Mouse (Mus musculus): Measurements from ENCODE around the gene B4galt3. TPM values are rescaled to one million over a fixed set of nuclear protein-coding genes. Genes with fewer than 3 reads are reported as not detected.

Gene B4galt3
- polyA plus RNA-seq, 1 experiment from 2014 or later = 66.3 TPM

GRCm38 (mm10) chr1:171256095-171256818, 13.9 kb upstream of the B4galt3 start:
- no peaks in the 10 kb centered on the region for H3K36me3 ChIP-seq (ENCODE audit: control insufficient read depth, insufficient read depth, low read length)
- no peaks in the 10 kb centered on the region for H3K27me3 ChIP-seq (ENCODE audit: control insufficient read depth, insufficient read depth, low read length)
- H3K4me3 ChIP-seq (ENCODE audit: low read depth, low read length) = no peak overlapping the region
- DNase-seq (ENCODE audit: low spot score) (no peak), ATAC-seq (ENCODE audit: low FRiP score) (no peak)
- no peak overlapping the region for H3K9ac ChIP-seq (ENCODE audit: low read depth, low read length)
- WGBS = 92% methylated on average over 24 of the region's 24 CpGs
- peaks cover 3% of the 10 kb centered on the region; the same call in 1 of the 2 replicates for H3K4me1 ChIP-seq (replicated peaks; ENCODE audit: control insufficient read depth, insufficient read depth, low read length)
- H3K4me2 ChIP-seq (replicated peaks; ENCODE audit: low read depth, low read length) = no peak overlapping the region
- H3K9me3 ChIP-seq (ENCODE audit: control insufficient read depth, low read length) = no peaks in the 10 kb centered on the region
- H3K27ac ChIP-seq (ENCODE audit: low read depth, low read length) = no peak overlapping the region

GRCm38 (mm10) chr1:171256937-171257548, 13.1 kb upstream of the B4galt3 start:
- H3K27me3 ChIP-seq (ENCODE audit: control insufficient read depth, insufficient read depth, low read length) = no peaks in the 10 kb centered on the region
- no peaks in the 10 kb centered on the region; the same call in 1 of the 2 replicates for H3K4me1 ChIP-seq (replicated peaks; ENCODE audit: control insufficient read depth, insufficient read depth, low read length)
- H3K4me3 ChIP-seq (ENCODE audit: low read depth, low read length) = no peak overlapping the region
- DNase-seq (ENCODE audit: low spot score) (peak; percentile 86), ATAC-seq (ENCODE audit: low FRiP score) (no peak)
- no peak overlapping the region for H3K9ac ChIP-seq (ENCODE audit: low read depth, low read length)
- H3K4me2 ChIP-seq (replicated peaks; ENCODE audit: low read depth, low read length) = no peak overlapping the region
- H3K27ac ChIP-seq (ENCODE audit: low read depth, low read length) = no peak overlapping the region
- H3K9me3 ChIP-seq (ENCODE audit: control insufficient read depth, low read length) = no peaks in the 10 kb centered on the region
- WGBS = 71% methylated on average over 15 of the region's 15 CpGs
- H3K36me3 ChIP-seq (ENCODE audit: control insufficient read depth, insufficient read depth, low read length) = no peaks in the 10 kb centered on the region

- no peaks in the 10 kb centered on the region for H3K27me3 ChIP-seq (ENCODE audit: control insufficient read depth, insufficient read depth, low read length)
- 85% methylated on average over 9 of the region's 9 CpGs for WGBS
- no peak overlapping the region for H3K4me3 ChIP-seq (ENCODE audit: low read depth, low read length)
- no peaks in the 10 kb centered on the region for H3K4me1 ChIP-seq (replicated peaks; ENCODE audit: control insufficient read depth, insufficient read depth, low read length)
- H3K4me2 ChIP-seq (replicated peaks; ENCODE audit: low read depth, low read length) = no peak overlapping the region
- DNase-seq (ENCODE audit: low spot score) = no peak
- H3K9me3 ChIP-seq (ENCODE audit: control insufficient read depth, low read length) = no peaks in the 10 kb centered on the region
- no peak overlapping the region for H3K27ac ChIP-seq (ENCODE audit: low read depth, low read length)
- ATAC-seq (ENCODE audit: low FRiP score) = no peak
- no peak overlapping the region for H3K9ac ChIP-seq (ENCODE audit: low read depth, low read length)
- H3K36me3 ChIP-seq (ENCODE audit: control insufficient read depth, insufficient read depth, low read length) = no peaks in the 10 kb centered on the region
Observed at GRCm38 (mm10) chr1:171257781-171258180, 12.3 kb upstream of the B4galt3 start.

- DNase-seq (ENCODE audit: low spot score) = no peak
- H3K4me1 ChIP-seq (replicated peaks; ENCODE audit: control insufficient read depth, insufficient read depth, low read length) = no peaks in the 10 kb centered on the region
- no peak overlapping the region for H3K4me2 ChIP-seq (replicated peaks; ENCODE audit: low read depth, low read length)
- H3K27me3 ChIP-seq (ENCODE audit: control insufficient read depth, insufficient read depth, low read length) = no peaks in the 10 kb centered on the region
- WGBS = 77% methylated on average over 17 of the region's 17 CpGs
- H3K27ac ChIP-seq (ENCODE audit: low read depth, low read length) = no peak overlapping the region
- no peak overlapping the region for H3K4me3 ChIP-seq (ENCODE audit: low read depth, low read length)
- no peak for ATAC-seq (ENCODE audit: low FRiP score)
- H3K9ac ChIP-seq (ENCODE audit: low read depth, low read length) = no peak overlapping the region
- H3K36me3 ChIP-seq (ENCODE audit: control insufficient read depth, insufficient read depth, low read length) = no peaks in the 10 kb centered on the region
- H3K9me3 ChIP-seq (ENCODE audit: control insufficient read depth, low read length) = no peaks in the 10 kb centered on the region
Observed at GRCm38 (mm10) chr1:171258921-171259320, 11.2 kb upstream of the B4galt3 start.

- WGBS = 73% methylated on average over 3 of the region's 3 CpGs
- ATAC-seq (ENCODE audit: low FRiP score) = no peak
- H3K27ac ChIP-seq (ENCODE audit: low read depth, low read length) = no peak overlapping the region
- H3K4me2 ChIP-seq (replicated peaks; ENCODE audit: low read depth, low read length) = no peak overlapping the region
- H3K4me3 ChIP-seq (ENCODE audit: low read depth, low read length) = no peak overlapping the region
- DNase-seq (ENCODE audit: low spot score) = no peak
- H3K4me1 ChIP-seq (replicated peaks; ENCODE audit: control insufficient read depth, insufficient read depth, low read length) = no peaks in the 10 kb centered on the region
- H3K9ac ChIP-seq (ENCODE audit: low read depth, low read length) = no peak overlapping the region
- H3K27me3 ChIP-seq (ENCODE audit: control insufficient read depth, insufficient read depth, low read length) = no peaks in the 10 kb centered on the region
- H3K9me3 ChIP-seq (ENCODE audit: control insufficient read depth, low read length) = no peaks in the 10 kb centered on the region
- H3K36me3 ChIP-seq (ENCODE audit: control insufficient read depth, insufficient read depth, low read length) = no peaks in the 10 kb centered on the region
Observed at GRCm38 (mm10) chr1:171260316-171260715, 9.8 kb upstream of the B4galt3 start.

- H3K9ac ChIP-seq (ENCODE audit: low read depth, low read length) = 0 out of 2 replicates have a peak overlapping the region, but pooled peaks have one; percentile 31
Observed at GRCm38 (mm10) chr1:171262594-171263130, 7.5 kb upstream of the B4galt3 start.

GRCm38 (mm10) chr1:171263185-171263611, 6.9 kb upstream of the B4galt3 start:
- Histone ChIP-seq H3K27me3 (ENCODE audit: control insufficient read depth, insufficient read depth, low read length) (no peaks in the 10 kb centered on the region), H3K9ac (ENCODE audit: low read depth, low read length) (no peak overlapping the region), H3K36me3 (ENCODE audit: control insufficient read depth, insufficient read depth, low read length) (no peaks in the 10 kb centered on the region), H3K9me3 (ENCODE audit: control insufficient read depth, low read length) (no peaks in the 10 kb centered on the region), H3K4me3 (ENCODE audit: low read depth, low read length) (no peak overlapping the region), H3K4me2 (replicated peaks; ENCODE audit: low read depth, low read length) (peak overlapping the region; percentile 18; the same call in 1 of the 2 replicates), H3K4me1 (replicated peaks; ENCODE audit: control insufficient read depth, insufficient read depth, low read length) (no peaks in the 10 kb centered on the region), H3K27ac (ENCODE audit: low read depth, low read length) (no peak overlapping the region)
- peak; percentile 84 for ATAC-seq (ENCODE audit: low FRiP score)
- 6% methylated on average over 2 of the region's 2 CpGs for WGBS
- DNase-seq (ENCODE audit: low spot score) = peak; percentile 29

More at GRCm38 (mm10) chr1:171262594-171263130, 7.5 kb upstream of the B4galt3 start:
- Histone ChIP-seq H3K36me3 (ENCODE audit: control insufficient read depth, insufficient read depth, low read length) (no peaks in the 10 kb centered on the region), H3K4me2 (replicated peaks; ENCODE audit: low read depth, low read length) (peak overlapping the region; percentile 18; the same call in 1 of the 2 replicates), H3K27ac (ENCODE audit: low read depth, low read length) (no peak overlapping the region), H3K4me3 (ENCODE audit: low read depth, low read length) (no peak overlapping the region), H3K27me3 (ENCODE audit: control insufficient read depth, insufficient read depth, low read length) (no peaks in the 10 kb centered on the region), H3K9me3 (ENCODE audit: control insufficient read depth, low read length) (no peaks in the 10 kb centered on the region), H3K4me1 (replicated peaks; ENCODE audit: control insufficient read depth, insufficient read depth, low read length) (no peaks in the 10 kb centered on the region)
- peak; percentile 46 for ATAC-seq (ENCODE audit: low FRiP score)
- 10% methylated on average over 8 of the region's 8 CpGs for WGBS
- peak; percentile 30 for DNase-seq (ENCODE audit: low spot score)

GRCm38 (mm10) chr1:171263666-171264461, 6.3 kb upstream of the B4galt3 start:
- no peak overlapping the region for H3K4me2 ChIP-seq (replicated peaks; ENCODE audit: low read depth, low read length)

More at GRCm38 (mm10) chr1:171263666-171264461, 6.3 kb upstream of the B4galt3 start:
- H3K9ac ChIP-seq (ENCODE audit: low read depth, low read length) = no peak overlapping the region
- no peaks in the 10 kb centered on the region for H3K27me3 ChIP-seq (ENCODE audit: control insufficient read depth, insufficient read depth, low read length)
- DNase-seq (ENCODE audit: low spot score) (no peak), ATAC-seq (ENCODE audit: low FRiP score) (no peak)
- H3K9me3 ChIP-seq (ENCODE audit: control insufficient read depth, low read length) = no peaks in the 10 kb centered on the region
- no peaks in the 10 kb centered on the region for H3K36me3 ChIP-seq (ENCODE audit: control insufficient read depth, insufficient read depth, low read length)
- no peak overlapping the region for H3K27ac ChIP-seq (ENCODE audit: low read depth, low read length)
- 81% methylated on average over 3 of the region's 3 CpGs for whole genome bisulfite sequencing
- no peak overlapping the region for H3K4me3 ChIP-seq (ENCODE audit: low read depth, low read length)
- no peaks in the 10 kb centered on the region for H3K4me1 ChIP-seq (replicated peaks; ENCODE audit: control insufficient read depth, insufficient read depth, low read length)
